Mouse (Mus musculus) hindbrain, postnatal 0 days (tissue): ENCODE results near the gene Mapk10. TPM values are rescaled to one million over a fixed set of nuclear protein-coding genes. Genes with fewer than 3 reads are reported as not detected.

Source experiments
- ATAC-seq: fragments of 200-750 bp; cut with Nextera tagmentation; 2 replicates; pipeline ENCODE4 v1.8.0; 2017; ENCODE audit warnings: mild to moderate bottlenecking, moderate TSS enrichment, moderate library complexity
- DNase-seq: peaks from one replicate; pipeline ENCODE4 v3.0.0-alpha.2; 2015; ENCODE audit warnings: low spot score
- H3K27ac ChIP-seq: fragments of 300-500 bp; sonication (generic); 2 replicates; pipeline ENCODE4 v1.5.1; 2014; ENCODE audit warnings: mild to moderate bottlenecking
- H3K27me3 ChIP-seq: fragments of 300-500 bp; sonication (generic); 2 replicates; pipeline ENCODE4 v1.6.1; 2014; ENCODE audit warnings: low read length, mixed read lengths; ENCODE audit not compliant: insufficient read depth
- H3K36me3 ChIP-seq: fragments of 300-500 bp; sonication (generic); 2 replicates; pipeline ENCODE4 v1.6.1; 2014; ENCODE audit warnings: low read length, mixed read lengths; ENCODE audit not compliant: insufficient read depth
- H3K4me1 ChIP-seq: fragments of 300-500 bp; sonication (generic); 2 replicates; pipeline ENCODE4 v1.6.1; 2014; ENCODE audit warnings: antibody characterized with exemption, low read length, mixed read lengths; ENCODE audit not compliant: insufficient read depth
- H3K4me2 ChIP-seq: fragments of 300-500 bp; sonication (generic); 2 replicates; pipeline ENCODE4 v1.6.1; 2014; ENCODE audit warnings: low read depth, mild to moderate bottlenecking, low read length, moderate library complexity, mixed read lengths
- H3K4me3 ChIP-seq: fragments of 300-500 bp; sonication (generic); 2 replicates; pipeline ENCODE4 v1.5.1; 2014; ENCODE audit warnings: low read length
- H3K9ac ChIP-seq: fragments of 300-500 bp; sonication (generic); replicated peaks from 2 replicates; pipeline ENCODE4 v1.6.1; 2014; ENCODE audit warnings: mild to moderate bottlenecking, low read length, moderate library complexity, mixed read lengths
- H3K9me3 ChIP-seq: fragments of 300-500 bp; sonication (generic); 2 replicates; pipeline ENCODE4 v1.6.1; 2016; ENCODE audit warnings: low read length, mixed read lengths
- CTCF ChIP-seq: IDR thresholded peaks from 2 replicates; pipeline ENCODE4 v1.5.1; 2016; ENCODE audit warnings: antibody characterized with exemption, control low read depth, low read depth
- WGBS: fragments of 180-500 bp; shearing (Covaris S2); extraction: QIAGEN DNeasy Blood & Tissue Kit; methylation state at CpG from one replicate; pipeline ENCODE4 v1.1.7; 2014; 5-methylcytosine and 5-hydroxymethylcytosine counted together
- polyA plus RNA-seq: library from polyadenylated mRNA; unstranded; fragments of >200 nt; fragmentation: Nextera tagmentation; extraction: Ambion mirVana; gene quantifications from 2 replicates; pipeline ENCODE4 v1.2.1, GENCODE M21; 2015
- total RNA-seq: library from RNA; depleted of rRNA; stranded (reverse); fragments of >200 nt; gene quantifications from 2 replicates; pipeline ENCODE4 v1.2.3, GENCODE M21; 2014

Gene Mapk10
- total and polyA plus RNA-seq, 2 experiments from 2014 or later = 80.1 to 108 TPM

DNA sequence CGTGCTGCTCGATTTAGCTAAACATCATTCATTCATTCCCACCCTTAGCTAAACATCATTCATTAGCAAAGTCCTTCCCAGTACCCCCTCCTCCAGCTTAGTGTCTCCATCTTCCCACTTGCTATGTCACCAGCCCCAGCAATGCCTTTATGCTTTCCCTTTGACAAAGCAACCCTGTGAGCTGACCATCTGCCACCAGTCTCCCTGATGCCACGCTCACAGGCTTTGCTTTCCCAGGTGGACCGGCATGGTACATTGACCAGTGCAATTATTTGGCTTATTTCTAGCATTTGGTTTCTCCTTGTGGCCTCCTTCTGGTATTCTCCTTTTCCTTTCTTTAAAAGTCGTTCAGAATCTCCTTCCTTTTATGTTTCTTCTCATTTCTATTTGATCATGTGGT, 284.3 kb downstream of the Mapk10 start:
- ATAC-seq = no peak
- Histone ChIP-seq H3K36me3 (peaks cover 9% of the 10 kb centered on the region; the same call in 1 of the 2 replicates), H3K9me3 (no peaks in the 10 kb centered on the region), H3K4me2 (no peak overlapping the region), H3K4me3 (no peak overlapping the region), H3K27me3 (no peaks in the 10 kb centered on the region), H3K27ac (no peak overlapping the region), H3K9ac (no peak overlapping the region), H3K4me1 (no peaks in the 10 kb centered on the region)
- no peak for TF ChIP-seq CTCF
- peak; percentile 38 for DNase-seq
- 73% methylated on average over 5 of the region's 5 CpGs for WGBS

DNA sequence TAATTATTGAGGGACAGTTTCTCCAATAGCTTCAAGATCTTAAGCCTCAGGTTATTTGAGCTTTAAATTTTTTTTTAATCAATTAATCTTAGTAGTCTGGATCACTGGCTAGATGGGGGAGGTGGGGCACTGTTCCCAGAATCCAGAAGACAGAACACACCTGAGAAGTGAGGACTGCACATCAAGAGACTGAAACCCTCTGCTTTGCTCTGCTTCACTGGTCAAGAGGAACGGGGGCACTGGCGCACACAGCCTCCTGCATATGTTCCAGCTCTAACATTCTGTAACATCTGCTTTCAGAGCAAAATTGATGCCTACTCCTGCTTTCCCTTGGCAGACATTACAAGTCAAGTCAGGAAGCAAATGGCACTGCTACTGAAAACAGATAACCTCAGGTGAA, 290.9 kb downstream of the Mapk10 start:
- Histone ChIP-seq H3K27ac (no peak overlapping the region), H3K36me3 (peaks cover 9% of the 10 kb centered on the region; the same call in 1 of the 2 replicates), H3K4me1 (no peaks in the 10 kb centered on the region), H3K9ac (no peak overlapping the region), H3K9me3 (no peaks in the 10 kb centered on the region), H3K4me2 (no peak overlapping the region), H3K4me3 (no peak overlapping the region), H3K27me3 (no peaks in the 10 kb centered on the region)
- no peak for DNase-seq
- 77% methylated on average over 2 of the region's 2 CpGs for WGBS
- TF ChIP-seq CTCF = no peak
- ATAC-seq = no peak

DNA sequence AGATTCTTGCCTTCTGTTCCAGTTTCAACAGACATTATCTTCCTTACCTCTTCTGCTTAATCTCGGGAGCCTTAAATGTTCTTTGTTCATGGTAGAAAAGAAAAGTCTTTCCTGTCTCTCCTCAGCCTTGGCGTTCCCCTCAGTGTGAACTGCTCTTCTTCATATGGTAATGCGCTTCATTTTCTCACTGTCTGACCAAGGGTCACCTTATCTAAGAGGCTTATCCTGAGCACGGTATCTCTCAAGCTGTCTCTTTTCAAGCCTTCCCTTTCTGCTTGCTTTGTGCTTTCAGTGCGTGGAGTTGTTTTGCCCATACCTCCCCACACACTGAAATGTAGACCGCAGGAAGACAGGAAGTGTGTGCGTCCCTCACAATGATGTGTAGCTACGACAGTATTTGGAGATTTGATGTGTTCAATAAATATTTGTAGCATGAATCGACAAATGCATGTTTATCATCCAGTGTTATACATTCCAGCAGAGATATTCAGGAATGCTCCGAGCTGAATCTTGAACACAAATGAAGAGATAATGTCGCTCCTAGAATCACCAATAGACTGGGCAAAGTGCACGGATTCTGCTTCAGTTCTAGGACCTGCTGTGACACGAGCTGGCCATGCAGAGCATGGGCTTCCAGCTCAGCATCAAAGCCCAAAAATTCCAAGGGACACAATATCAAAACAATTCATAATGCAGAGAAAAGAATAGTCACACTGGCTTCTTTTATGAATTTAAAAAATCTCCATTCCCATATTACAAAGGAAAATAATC, 305.5 kb downstream of the Mapk10 start:
- no peak for TF ChIP-seq CTCF
- Histone ChIP-seq H3K4me1 (no peaks in the 10 kb centered on the region), H3K4me3 (no peak overlapping the region), H3K4me2 (no peak overlapping the region), H3K9ac (no peak overlapping the region), H3K27ac (no peak overlapping the region), H3K36me3 (no peaks in the 10 kb centered on the region), H3K27me3 (no peaks in the 10 kb centered on the region), H3K9me3 (no peaks in the 10 kb centered on the region)
- ATAC-seq (0 out of 2 replicates have a peak, but pooled peaks have one; percentile 45), DNase-seq (peak; percentile 20)
- WGBS = 42% methylated on average over 13 of the region's 13 CpGs

DNA sequence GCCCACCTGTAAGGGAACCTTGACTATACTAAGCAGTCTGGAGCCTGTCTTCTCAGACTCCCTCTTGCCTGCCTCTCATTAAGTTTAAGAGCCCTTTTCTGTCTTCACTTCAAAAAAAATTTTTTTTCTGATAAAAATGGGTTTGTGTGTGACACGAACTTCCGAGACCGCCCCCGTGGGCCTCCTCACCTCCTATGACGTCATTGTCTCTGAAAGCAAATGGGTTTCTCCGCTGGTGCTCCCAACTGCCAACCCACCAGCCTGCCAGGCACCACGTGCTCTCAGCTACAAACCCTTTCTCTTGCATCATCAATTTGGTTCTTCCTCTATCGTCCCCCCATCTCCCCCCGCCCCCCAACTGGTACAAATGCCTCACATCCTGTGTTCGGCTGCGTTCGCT, 307.1 kb downstream of the Mapk10 start:
- no peak for TF ChIP-seq CTCF
- Histone ChIP-seq H3K4me1 (no peaks in the 10 kb centered on the region), H3K4me3 (no peak overlapping the region), H3K27ac (no peak overlapping the region), H3K4me2 (no peak overlapping the region), H3K27me3 (no peaks in the 10 kb centered on the region), H3K9me3 (no peaks in the 10 kb centered on the region), H3K9ac (no peak overlapping the region), H3K36me3 (no peaks in the 10 kb centered on the region)
- 83% methylated on average over 12 of the region's 12 CpGs for WGBS
- ATAC-seq (0 out of 2 replicates have a peak, but pooled peaks have one; percentile 18), DNase-seq (no peak)

DNA sequence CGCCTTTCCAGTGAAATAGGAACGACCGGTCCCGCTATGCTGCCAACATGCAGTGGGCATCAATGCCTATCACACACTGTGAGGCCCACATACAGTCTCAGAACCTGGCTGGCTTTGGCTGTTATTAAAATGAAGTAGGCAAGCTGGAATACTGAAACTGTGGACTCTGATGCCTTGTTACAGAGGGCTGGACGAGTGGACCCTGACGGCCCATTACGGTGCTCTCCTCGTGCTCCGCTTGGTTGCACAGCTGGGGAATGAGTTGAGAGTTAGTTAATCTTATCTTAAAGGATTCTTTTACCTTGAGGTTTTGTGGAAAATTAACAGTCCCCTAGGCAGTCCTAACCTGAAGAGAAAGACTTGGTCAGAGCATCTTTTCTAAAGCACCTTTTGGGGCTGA, 307.6 kb downstream of the Mapk10 start:
- no peak overlapping the region for H3K4me2 ChIP-seq
- ATAC-seq (0 out of 2 replicates have a peak, but pooled peaks have one; percentile 4), DNase-seq (no peak)
- H3K9ac ChIP-seq = no peak overlapping the region
- H3K36me3 ChIP-seq = no peaks in the 10 kb centered on the region
- no peak overlapping the region for H3K4me3 ChIP-seq
- no peaks in the 10 kb centered on the region for H3K4me1 ChIP-seq
- H3K27ac ChIP-seq = no peak overlapping the region
- no peak for TF ChIP-seq CTCF
- no peaks in the 10 kb centered on the region for H3K9me3 ChIP-seq
- 80% methylated on average over 9 of the region's 9 CpGs for WGBS
- H3K27me3 ChIP-seq = no peaks in the 10 kb centered on the region

DNA sequence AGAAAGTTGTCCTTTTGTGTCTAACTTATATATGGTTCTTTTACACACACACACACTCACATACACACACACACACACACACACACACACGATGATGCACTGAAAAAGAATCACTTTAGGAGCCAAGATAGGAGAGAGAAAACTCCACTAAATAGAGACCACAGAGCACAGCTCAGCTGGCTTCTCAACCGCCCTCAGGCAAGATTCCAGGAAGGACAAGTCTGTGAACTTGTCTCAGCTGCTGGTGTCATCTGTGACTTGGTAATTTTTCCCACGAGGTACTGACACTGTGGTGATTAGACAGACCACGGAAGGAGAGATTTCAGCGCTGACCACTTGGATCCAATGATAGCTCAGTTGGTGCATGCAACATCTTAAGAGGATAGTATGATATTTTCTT, 310.0 kb downstream of the Mapk10 start:
- WGBS = 57% methylated on average over 5 of the region's 5 CpGs
- TF ChIP-seq CTCF = no peak
- H3K27me3 ChIP-seq = no peaks in the 10 kb centered on the region

DNA sequence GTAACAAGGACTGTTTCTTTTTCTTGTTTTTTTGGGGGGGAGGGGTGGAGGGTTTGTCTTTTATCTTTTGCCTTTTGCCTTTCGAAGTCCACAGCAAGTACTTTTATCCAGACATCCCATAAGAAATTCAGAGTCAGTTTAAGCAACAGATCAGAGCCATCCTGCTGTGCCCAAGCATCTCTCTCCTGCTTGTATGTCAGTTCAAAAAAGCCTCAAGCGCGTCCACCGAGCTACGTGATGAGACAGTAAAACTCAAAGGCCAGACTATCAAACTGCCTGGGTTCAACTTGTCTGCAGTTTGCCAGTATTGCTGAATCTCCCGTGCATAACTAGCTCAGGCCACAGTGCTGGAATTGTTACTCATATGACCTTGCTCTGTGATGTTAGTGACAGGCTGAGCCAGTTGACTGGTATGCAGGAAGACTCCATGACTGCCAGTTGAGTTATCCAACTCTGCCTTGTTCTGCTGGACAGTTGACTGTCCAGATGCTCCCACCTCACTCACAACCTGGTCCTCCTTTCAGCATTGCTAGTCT, 311.4 kb downstream of the Mapk10 start:
- Histone ChIP-seq H3K27ac (0 out of 2 replicates have a peak overlapping the region, but pooled peaks have one; percentile 7), H3K9ac (no peak overlapping the region), H3K27me3 (no peaks in the 10 kb centered on the region), H3K36me3 (no peaks in the 10 kb centered on the region), H3K4me1 (no peaks in the 10 kb centered on the region), H3K4me2 (no peak overlapping the region), H3K9me3 (no peaks in the 10 kb centered on the region), H3K4me3 (no peak overlapping the region)
- WGBS = 55% methylated on average over 6 of the region's 6 CpGs
- DNase-seq (no peak), ATAC-seq (no peak)
- TF ChIP-seq CTCF = no peak

More for the DNA sequence above, 310.0 kb downstream of the Mapk10 start:
- Histone ChIP-seq H3K27ac (no peak overlapping the region), H3K4me1 (no peaks in the 10 kb centered on the region), H3K4me3 (no peak overlapping the region), H3K4me2 (no peak overlapping the region), H3K9ac (no peak overlapping the region), H3K36me3 (no peaks in the 10 kb centered on the region), H3K9me3 (no peaks in the 10 kb centered on the region)
- DNase-seq (peak; percentile 15), ATAC-seq (no peak)
